Mouse (Mus musculus) ES-Bruce4 (cell line): Measurements from ENCODE around the gene C87436.

Experiments used
- CTCF ChIP-seq: IDR thresholded peaks from one replicate; pipeline ENCODE4 v1.8.1; 2011; ENCODE audit warnings: low read depth, low read length
- EP300 ChIP-seq: IDR thresholded peaks from 2 replicates; pipeline ENCODE4 v1.6.1; 2011; ENCODE audit warnings: low read depth, low read length; ENCODE audit not compliant: insufficient read depth

GRCm38 (mm10) chr6:86493469-86494263 lies 55.5 kb downstream of the C87436 start:
- TF ChIP-seq EP300 (no peak), CTCF (no peak)
